Mouse (Mus musculus): ENCODE data around the gene Rab44. TPM values are rescaled to one million over a fixed set of nuclear protein-coding genes. Genes with fewer than 3 reads are reported as not detected.

The Rab44 gene
- polyA plus RNA-seq, 1 experiment from 2014 or later, result not detected

- peak overlapping the region; percentile 16 for H3K4me3 ChIP-seq
- no peak for ATAC-seq (replicated peaks)
- peaks cover 25% of the 10 kb centered on the region for H3K4me1 ChIP-seq
- peak overlapping the region; percentile 17; the same call in 1 of the 2 replicates for H3K27ac ChIP-seq
- H3K9ac ChIP-seq, result no peak overlapping the region
- H3K9me3 ChIP-seq, result no peaks in the 10 kb centered on the region
- 3% methylated on average over 25 of the region's 25 CpGs for WGBS
- peaks cover 9% of the 10 kb centered on the region; the same call in 1 of the 2 replicates for H3K27me3 ChIP-seq (replicated peaks)
- H3K36me3 ChIP-seq (replicated peaks), result no peaks in the 10 kb centered on the region
- H3K4me2 ChIP-seq, result peak overlapping the region; percentile 33
Measured at GRCm38 (mm10) chr17:29078519-29079383, 35.2 kb upstream of the Rab44 start.

GRCm38 (mm10) chr17:29080758-29081617, 33.0 kb upstream of the Rab44 start:
- Histone ChIP-seq H3K9me3 (no peaks in the 10 kb centered on the region), H3K27ac (0 out of 2 replicates have a peak overlapping the region, but pooled peaks have one; percentile 44), H3K27me3 (replicated peaks) (peaks cover 9% of the 10 kb centered on the region; the same call in 1 of the 2 replicates), H3K36me3 (replicated peaks) (no peaks in the 10 kb centered on the region), H3K4me1 (peaks cover 25% of the 10 kb centered on the region), H3K4me3 (no peak overlapping the region), H3K9ac (no peak overlapping the region), H3K4me2 (peak overlapping the region; percentile 18; the same call in 1 of the 2 replicates)
- 3% methylated on average over 23 of the region's 23 CpGs for WGBS
- ATAC-seq (replicated peaks), result no peak

- H3K4me2 ChIP-seq, result peak overlapping the region; percentile 18
- no peak overlapping the region for H3K9ac ChIP-seq
- ATAC-seq (replicated peaks), result no peak
- 2% methylated on average over 21 of the region's 21 CpGs for WGBS
- H3K9me3 ChIP-seq, result no peaks in the 10 kb centered on the region
- 0 out of 2 replicates have a peak overlapping the region, but pooled peaks have one; percentile 44 for H3K27ac ChIP-seq
- H3K4me3 ChIP-seq, result no peak overlapping the region
- peaks cover 9% of the 10 kb centered on the region; the same call in 1 of the 2 replicates for H3K27me3 ChIP-seq (replicated peaks)
- peaks cover 25% of the 10 kb centered on the region for H3K4me1 ChIP-seq
- H3K36me3 ChIP-seq (replicated peaks), result no peaks in the 10 kb centered on the region
Measured at GRCm38 (mm10) chr17:29081618-29082381, 32.1 kb upstream of the Rab44 start.

GRCm38 (mm10) chr17:29083586-29083985, 30.4 kb upstream of the Rab44 start:
- Histone ChIP-seq H3K9me3 (no peaks in the 10 kb centered on the region), H3K27me3 (replicated peaks) (peaks cover 9% of the 10 kb centered on the region; the same call in 1 of the 2 replicates), H3K27ac (no peak overlapping the region), H3K36me3 (replicated peaks) (no peaks in the 10 kb centered on the region), H3K4me2 (no peak overlapping the region), H3K9ac (no peak overlapping the region), H3K4me1 (peaks cover 19% of the 10 kb centered on the region), H3K4me3 (no peak overlapping the region)
- ATAC-seq (replicated peaks), result no peak
- WGBS, result 92% methylated on average over 8 of the region's 8 CpGs

DNA sequence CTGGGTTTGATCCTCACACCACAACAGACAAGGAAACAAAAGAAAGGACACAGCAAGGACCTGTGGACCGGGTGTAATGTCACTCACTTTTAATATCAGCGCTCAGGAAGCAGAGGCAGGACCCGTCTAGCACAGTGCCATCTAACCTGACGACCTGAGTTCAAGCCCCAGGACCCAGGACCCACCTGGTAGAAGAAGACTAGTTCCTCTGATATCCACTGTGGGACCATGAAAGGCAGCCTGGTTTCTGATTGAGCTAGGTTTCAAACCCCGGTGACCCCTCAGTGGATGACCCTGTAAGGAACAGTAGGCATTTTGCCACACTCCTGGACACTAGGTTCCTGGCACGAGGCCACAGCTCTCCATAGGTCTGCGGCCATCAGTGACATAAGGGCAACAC, 29.3 kb upstream of the Rab44 start:
- no peak overlapping the region for H3K4me2 ChIP-seq
- H3K4me3 ChIP-seq, result no peak overlapping the region
- H3K27ac ChIP-seq, result no peak overlapping the region
- no peak for ATAC-seq (replicated peaks)
- WGBS, result 93% methylated on average over 7 of the region's 7 CpGs
- H3K9me3 ChIP-seq, result no peaks in the 10 kb centered on the region
- H3K9ac ChIP-seq, result no peak overlapping the region
- H3K27me3 ChIP-seq (replicated peaks), result peaks cover 6% of the 10 kb centered on the region; the same call in 1 of the 2 replicates
- H3K4me1 ChIP-seq, result peaks cover 15% of the 10 kb centered on the region
- no peaks in the 10 kb centered on the region for H3K36me3 ChIP-seq (replicated peaks)

DNA sequence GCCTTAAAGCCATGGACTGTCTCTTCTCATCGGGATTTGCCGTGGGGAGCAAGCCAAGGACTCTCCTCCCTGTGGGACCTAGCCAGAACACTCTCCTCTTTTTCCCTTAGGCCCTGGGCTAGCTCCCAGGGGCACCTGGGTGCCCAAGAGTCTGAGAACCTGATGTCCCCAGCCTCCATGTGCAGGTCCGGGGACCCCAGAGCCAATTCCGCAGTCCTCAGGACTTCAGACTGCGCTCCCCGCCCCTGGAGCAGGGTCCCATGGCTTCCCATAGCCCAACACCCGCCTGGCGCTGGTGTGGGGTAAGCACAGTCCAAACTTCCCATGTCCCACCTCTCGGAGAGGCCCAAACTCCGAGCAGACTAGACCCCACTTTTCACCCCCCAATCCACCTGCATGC, 28.7 kb upstream of the Rab44 start:
- 83% methylated on average over 10 of the region's 10 CpGs for WGBS
- H3K4me3 ChIP-seq, result no peak overlapping the region
- peaks cover 6% of the 10 kb centered on the region; the same call in 1 of the 2 replicates for H3K27me3 ChIP-seq (replicated peaks)
- H3K4me1 ChIP-seq, result peaks cover 15% of the 10 kb centered on the region
- H3K36me3 ChIP-seq (replicated peaks), result no peaks in the 10 kb centered on the region
- no peak overlapping the region for H3K9ac ChIP-seq
- no peak overlapping the region for H3K4me2 ChIP-seq
- no peak for ATAC-seq (replicated peaks)
- H3K27ac ChIP-seq, result no peak overlapping the region
- H3K9me3 ChIP-seq, result no peaks in the 10 kb centered on the region

- Histone ChIP-seq H3K9ac (no peak overlapping the region), H3K9me3 (no peaks in the 10 kb centered on the region), H3K27ac (no peak overlapping the region), H3K27me3 (replicated peaks) (0 out of 2 replicates have a peak, but pooled peaks cover 8% of the 10 kb centered on the region), H3K36me3 (replicated peaks) (no peaks in the 10 kb centered on the region), H3K4me1 (peaks cover 3% of the 10 kb centered on the region; the same call in 1 of the 2 replicates), H3K4me2 (no peak overlapping the region), H3K4me3 (no peak overlapping the region)
- no peak for ATAC-seq (replicated peaks)
- 73% methylated on average over 4 of the region's 4 CpGs for WGBS
Measured at GRCm38 (mm10) chr17:29086916-29087315, 27.0 kb upstream of the Rab44 start.

- no peak for ATAC-seq (replicated peaks)
- Histone ChIP-seq H3K4me2 (no peak within 1 kb of the TSS), H3K4me3 (no peak within 1 kb of the TSS), H3K27me3 (replicated peaks) (peaks cover 22% of the 10 kb centered on the region), H3K36me3 (replicated peaks) (no peaks in the 10 kb centered on the region), H3K4me1 (peaks cover 22% of the 10 kb centered on the region), H3K27ac (no peak within 1 kb of the TSS), H3K9ac (no peak within 1 kb of the TSS; the same call in 1 of the 2 replicates), H3K9me3 (no peaks in the 10 kb centered on the region)
- WGBS, result 84% methylated on average over 3 of the region's 3 CpGs
Measured at GRCm38 (mm10) chr17:29090776-29091175, 23.2 kb upstream of the Rab44 start, which contains the start of gene Cdkn1a. Gene Cdkn1a (plus strand): TSS chr17:29090976.

DNA sequence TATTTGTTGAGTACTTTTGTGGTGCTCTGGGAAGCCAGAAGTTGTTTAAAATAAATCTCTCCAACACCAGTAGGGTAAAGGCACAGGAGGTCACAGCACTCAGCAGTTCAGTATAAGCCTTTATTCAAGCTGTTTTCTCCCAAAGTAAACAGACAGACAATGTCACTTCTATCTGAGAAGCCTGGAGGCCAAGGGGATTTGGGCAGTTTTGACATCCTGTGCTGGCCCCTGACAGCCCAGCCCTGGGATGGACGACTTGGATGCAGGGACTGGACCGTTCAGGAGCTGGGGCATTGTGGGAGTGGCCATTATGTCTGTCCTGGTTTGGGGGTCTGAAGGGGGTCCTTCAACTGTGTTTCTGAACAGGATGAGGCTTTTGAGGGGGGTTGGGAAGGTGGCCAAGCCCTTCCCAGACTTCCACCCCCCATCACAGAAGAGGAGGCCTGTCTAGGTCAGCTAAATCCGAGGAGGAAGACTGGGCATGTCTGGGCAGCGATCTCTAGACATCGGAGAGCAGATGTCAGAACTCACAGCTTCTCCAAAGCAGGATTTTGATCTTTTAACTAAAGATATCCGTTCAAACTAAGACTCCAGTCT, 22.5 kb upstream of the Rab44 start:
- peaks cover 22% of the 10 kb centered on the region for H3K27me3 ChIP-seq (replicated peaks)
- no peak overlapping the region for H3K4me3 ChIP-seq
- H3K4me1 ChIP-seq, result peaks cover 23% of the 10 kb centered on the region
- no peak for ATAC-seq (replicated peaks)
- H3K9ac ChIP-seq, result no peak overlapping the region
- no peaks in the 10 kb centered on the region for H3K9me3 ChIP-seq
- WGBS, result 47% methylated on average over 6 of the region's 6 CpGs
- no peak overlapping the region for H3K4me2 ChIP-seq
- H3K36me3 ChIP-seq (replicated peaks), result no peaks in the 10 kb centered on the region
- no peak overlapping the region for H3K27ac ChIP-seq

- peaks cover 22% of the 10 kb centered on the region for H3K27me3 ChIP-seq (replicated peaks)
- no peak overlapping the region for H3K27ac ChIP-seq
- no peak overlapping the region for H3K9ac ChIP-seq
- no peak for ATAC-seq (replicated peaks)
- WGBS, result 63% methylated on average over 5 of the region's 5 CpGs
- H3K4me1 ChIP-seq, result peaks cover 23% of the 10 kb centered on the region
- no peak overlapping the region for H3K4me3 ChIP-seq
- peak overlapping the region; percentile 92; the same call in 1 of the 2 replicates for H3K4me2 ChIP-seq
- H3K9me3 ChIP-seq, result no peaks in the 10 kb centered on the region
- no peaks in the 10 kb centered on the region for H3K36me3 ChIP-seq (replicated peaks)
Measured at GRCm38 (mm10) chr17:29092497-29092896, 21.4 kb upstream of the Rab44 start.

All from midbrain, embryonic 15.5 days (tissue).